8 mouse cellular contexts compared by ENCODE assay signal in genomic region chrX:102958917-102959316, GRCm38 (mm10). TPM values are rescaled to one million over a fixed set of nuclear protein-coding genes. Genes with fewer than 3 reads are reported as not detected.
DNase-seq lines count a peak whose midpoint lies in the region; ATAC-seq and TF ChIP-seq lines count a peak whose summit lies in the region.

No protein-coding gene starts in this region.

- H3K4me2 ChIP-seq in hindbrain, embryonic 14.5 days (replicated peaks), result no peak overlapping the region
- no peak overlapping the region for H3K4me2 ChIP-seq in hindbrain, embryonic 13.5 days
- no peak overlapping the region for H3K4me2 ChIP-seq in embryonic facial prominence, embryonic 11.5 days (ENCODE audit: low read depth, low read length)
- H3K4me2 ChIP-seq in forebrain, embryonic 15.5 days (replicated peaks), result no peak overlapping the region

- peak; percentile 43 for TF ChIP-seq CTCF in Patski (IDR thresholded peaks at IDR 0.05)

- peak; percentile 63 for DNase-seq in hindbrain, embryonic 14.5 days (ENCODE audit: low spot score)
- DNase-seq in 416B (ENCODE audit: low read depth), result peak; percentile 26
- no peak for DNase-seq in Patski (ENCODE audit: low read depth, low spot score)
- DNase-seq in embryonic facial prominence, embryonic 11.5 days (ENCODE audit: low spot score), result peak; percentile 52
- peak; percentile 51 for DNase-seq in retina, embryonic 14.5 days (ENCODE audit: low spot score)
- no peak for DNase-seq in urinary bladder, adult 2 months (ENCODE audit: low spot score)

- no peak overlapping the region for H3K4me3 ChIP-seq in hindbrain, embryonic 14.5 days (replicated peaks; ENCODE audit: low read length)
- H3K4me3 ChIP-seq in hindbrain, embryonic 13.5 days, result no peak overlapping the region
- no peak overlapping the region for H3K4me3 ChIP-seq in embryonic facial prominence, embryonic 11.5 days (ENCODE audit: low read depth, low read length)
- H3K4me3 ChIP-seq in forebrain, embryonic 15.5 days, result no peak overlapping the region

- H3K27ac ChIP-seq in hindbrain, embryonic 14.5 days, result no peak overlapping the region
- no peak overlapping the region for H3K27ac ChIP-seq in hindbrain, embryonic 13.5 days
- H3K27ac ChIP-seq in embryonic facial prominence, embryonic 11.5 days (replicated peaks; ENCODE audit: low read depth, low read length), result no peak overlapping the region
- H3K27ac ChIP-seq in forebrain, embryonic 15.5 days (replicated peaks), result no peak overlapping the region

- POLR2A ChIA-PET in Patski (lab: Charles Lee), result no interaction called here

- in situ Hi-C loops in Patski (cut with MboI; ENCODE audit: low pct_unique_long_range_greater_than_20kb), result no loop called here

- no peaks in the 10 kb centered on the region for H3K36me3 ChIP-seq in hindbrain, embryonic 14.5 days (replicated peaks; ENCODE audit: control insufficient read depth, insufficient read depth)
- H3K36me3 ChIP-seq in hindbrain, embryonic 13.5 days, result no peaks in the 10 kb centered on the region
- H3K36me3 ChIP-seq in embryonic facial prominence, embryonic 11.5 days (replicated peaks; ENCODE audit: control insufficient read depth, insufficient read depth, low read depth, low read length), result no peaks in the 10 kb centered on the region
- H3K36me3 ChIP-seq in forebrain, embryonic 15.5 days, result no peaks in the 10 kb centered on the region

- WGBS in hindbrain, embryonic 14.5 days, result 44% methylated on average over 4 of the region's 4 CpGs
- WGBS in hindbrain, embryonic 13.5 days, result 40% methylated on average over 4 of the region's 4 CpGs
- WGBS in embryonic facial prominence, embryonic 11.5 days, result 44% methylated on average over 4 of the region's 4 CpGs
- WGBS in forebrain, embryonic 15.5 days, result 29% methylated on average over 4 of the region's 4 CpGs

- H3K4me1 ChIP-seq in hindbrain, embryonic 14.5 days (replicated peaks; ENCODE audit: control insufficient read depth, insufficient read depth, low read length), result no peaks in the 10 kb centered on the region
- H3K4me1 ChIP-seq in hindbrain, embryonic 13.5 days (replicated peaks), result no peaks in the 10 kb centered on the region
- no peaks in the 10 kb centered on the region for H3K4me1 ChIP-seq in embryonic facial prominence, embryonic 11.5 days (ENCODE audit: control insufficient read depth, insufficient read depth, low read length)
- no peaks in the 10 kb centered on the region for H3K4me1 ChIP-seq in forebrain, embryonic 15.5 days

- CTCF ChIA-PET in Patski (lab: Charles Lee), result no interaction called here

- ATAC-seq in hindbrain, embryonic 14.5 days (ENCODE audit: low FRiP score), result no peak
- ATAC-seq in hindbrain, embryonic 13.5 days (ENCODE audit: low FRiP score), result no peak
- ATAC-seq in Patski, result no peak
- ATAC-seq in embryonic facial prominence, embryonic 11.5 days (replicated peaks; ENCODE audit: insufficient number of reproducible peaks, low FRiP score, low TSS enrichment, low read depth), result no peak
- ATAC-seq in forebrain, embryonic 15.5 days (replicated peaks), result no peak

- H3K9ac ChIP-seq in hindbrain, embryonic 14.5 days, result no peak overlapping the region
- H3K9ac ChIP-seq in hindbrain, embryonic 13.5 days, result no peak overlapping the region
- H3K9ac ChIP-seq in embryonic facial prominence, embryonic 11.5 days (replicated peaks; ENCODE audit: low read length), result no peak overlapping the region
- no peak overlapping the region for H3K9ac ChIP-seq in forebrain, embryonic 15.5 days (replicated peaks)

- no peaks in the 10 kb centered on the region for H3K9me3 ChIP-seq in hindbrain, embryonic 14.5 days (ENCODE audit: control insufficient read depth, low read length)
- no peaks in the 10 kb centered on the region for H3K9me3 ChIP-seq in hindbrain, embryonic 13.5 days
- H3K9me3 ChIP-seq in embryonic facial prominence, embryonic 11.5 days (replicated peaks; ENCODE audit: control insufficient read depth, low read length), result no peaks in the 10 kb centered on the region
- H3K9me3 ChIP-seq in forebrain, embryonic 15.5 days, result no peaks in the 10 kb centered on the region

- peaks cover 6% of the 10 kb centered on the region; the same call in 1 of the 2 replicates for H3K27me3 ChIP-seq in hindbrain, embryonic 14.5 days (ENCODE audit: control insufficient read depth, insufficient read depth, low read length)
- H3K27me3 ChIP-seq in hindbrain, embryonic 13.5 days, result peaks cover 13% of the 10 kb centered on the region
- peaks cover 16% of the 10 kb centered on the region for H3K27me3 ChIP-seq in Patski
- H3K27me3 ChIP-seq in embryonic facial prominence, embryonic 11.5 days (ENCODE audit: control insufficient read depth, insufficient read depth, low read length), result no peaks in the 10 kb centered on the region
- 0 out of 2 replicates have a peak, but pooled peaks cover 2% of the 10 kb centered on the region for H3K27me3 ChIP-seq in forebrain, embryonic 15.5 days

RNA-seq across cellular contexts. Expression of gene 1700018G05Rik, which starts 30.7 kb away (rescaled TPM):
- not detected in 2 replicates for polyA plus RNA-seq in hindbrain, embryonic 14.5 days (2014; fragmentation: Nextera tagmentation; extraction: Ambion mirVana)
- not detected in 2 replicates for polyA plus RNA-seq in hindbrain, embryonic 13.5 days (2015; fragmentation: Nextera tagmentation; extraction: Ambion mirVana)
- polyA plus RNA-seq in Patski (2021), result not detected
- polyA plus RNA-seq in embryonic facial prominence, embryonic 11.5 days (2014; fragmentation: Nextera tagmentation; extraction: Ambion mirVana), result not detected in 2 replicates
- polyA plus RNA-seq in urinary bladder, adult 2 months (2012; rRNA removed), result not detected in 2 replicates
- polyA plus RNA-seq in forebrain, embryonic 15.5 days (2015; fragmentation: Nextera tagmentation; extraction: Ambion mirVana), result not detected in 2 replicates

RNA-seq across cellular contexts. Expression of gene 1700011M02Rik, which starts 50.2 kb away (rescaled TPM):
- polyA plus RNA-seq in hindbrain, embryonic 14.5 days (2014; fragmentation: Nextera tagmentation; extraction: Ambion mirVana), result not detected in 2 replicates
- not detected in 2 replicates for polyA plus RNA-seq in hindbrain, embryonic 13.5 days (2015; fragmentation: Nextera tagmentation; extraction: Ambion mirVana)
- not detected for polyA plus RNA-seq in Patski (2021)
- not detected in 2 replicates for polyA plus RNA-seq in embryonic facial prominence, embryonic 11.5 days (2014; fragmentation: Nextera tagmentation; extraction: Ambion mirVana)
- not detected in 2 replicates for polyA plus RNA-seq in urinary bladder, adult 2 months (2012; rRNA removed)
- not detected in 2 replicates for polyA plus RNA-seq in forebrain, embryonic 15.5 days (2015; fragmentation: Nextera tagmentation; extraction: Ambion mirVana)

RNA-seq across cellular contexts. Expression of gene Dmrtc1a, which starts 50.4 kb away (rescaled TPM):
- 1.4 and 2.4 TPM in 2 replicates for polyA plus RNA-seq in hindbrain, embryonic 14.5 days (2014; fragmentation: Nextera tagmentation; extraction: Ambion mirVana)
- 1.7 and 1.8 TPM in 2 replicates for polyA plus RNA-seq in hindbrain, embryonic 13.5 days (2015; fragmentation: Nextera tagmentation; extraction: Ambion mirVana)
- polyA plus RNA-seq in Patski (2021), result 0.05 TPM
- 0.68 and 1.1 TPM in 2 replicates for polyA plus RNA-seq in embryonic facial prominence, embryonic 11.5 days (2014; fragmentation: Nextera tagmentation; extraction: Ambion mirVana)
- polyA plus RNA-seq in urinary bladder, adult 2 months (2012; rRNA removed), result 1.9 and 2.8 TPM in 2 replicates
- polyA plus RNA-seq in forebrain, embryonic 15.5 days (2015; fragmentation: Nextera tagmentation; extraction: Ambion mirVana), result 1.0 and 1.9 TPM in 2 replicates

Comparison
In these comparisons a context has a peak if more than half of its experiments do, and no peak if none do; other contexts are left out.
1. DNase-seq: peak in hindbrain, embryonic 14.5 days (single experiment), 416B (single experiment), embryonic facial prominence, embryonic 11.5 days (single experiment) and retina, embryonic 14.5 days (single experiment); none in Patski (single experiment) and urinary bladder, adult 2 months (single experiment).